Mouse (Mus musculus): Measurements from ENCODE around the gene Nf2. TPM values are rescaled to one million over a fixed set of nuclear protein-coding genes. Genes with fewer than 3 reads are reported as not detected.

Gene Nf2
- polyA plus RNA-seq, 1 experiment from 2014 or later: 63.8 TPM

DNA sequence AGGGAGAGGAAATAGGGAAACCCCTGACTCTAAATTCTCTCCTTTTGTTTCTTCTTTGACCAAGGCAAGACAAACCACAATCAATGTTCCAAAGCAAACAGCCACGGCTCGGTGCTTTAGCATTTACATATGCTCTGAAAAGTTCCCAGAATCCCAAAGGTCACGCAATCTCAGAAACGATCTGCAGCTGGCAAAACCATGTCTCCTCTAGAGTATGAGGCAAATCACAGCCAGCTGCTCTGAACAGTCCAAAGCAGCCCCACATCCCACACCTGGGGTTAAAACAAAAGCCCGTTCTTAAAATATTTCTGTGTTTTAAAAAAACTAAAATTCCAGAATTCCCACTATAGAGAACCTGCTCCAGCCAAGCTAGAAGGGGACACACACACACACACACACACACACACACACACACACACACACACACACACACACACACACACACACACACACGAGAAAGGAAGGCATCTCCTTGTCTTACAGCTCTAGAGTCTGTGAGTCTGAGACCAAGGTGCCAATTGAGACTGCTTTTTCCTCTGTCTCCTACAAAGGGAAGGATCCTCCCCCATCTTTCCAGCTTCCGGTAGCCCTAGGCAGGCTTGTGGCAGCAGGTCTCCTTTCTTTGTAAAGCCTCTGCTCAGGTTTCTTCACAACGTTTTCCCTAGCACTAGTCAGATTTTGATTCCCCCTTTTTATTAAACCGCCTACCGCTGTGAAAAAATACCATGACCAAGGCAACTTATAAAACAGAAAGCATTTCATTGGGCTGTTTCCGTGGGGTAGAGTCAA, 12.7 kb upstream of the Nf2 start:
- Histone ChIP-seq H3K4me3 (no peak overlapping the region), H3K36me3 (no peaks in the 10 kb centered on the region), H3K9me3 (replicated peaks) (no peaks in the 10 kb centered on the region), H3K27ac (no peak overlapping the region; the same call in 1 of the 2 replicates), H3K4me1 (peaks cover 14% of the 10 kb centered on the region; the same call in 1 of the 2 replicates), H3K27me3 (ENCODE audit: low read depth, poor library complexity, severe bottlenecking) (no peaks in the 10 kb centered on the region)
- 59% methylated on average over 11 of the region's 11 CpGs for WGBS
- no peak for DNase-seq (ENCODE audit: low spot score)

DNA sequence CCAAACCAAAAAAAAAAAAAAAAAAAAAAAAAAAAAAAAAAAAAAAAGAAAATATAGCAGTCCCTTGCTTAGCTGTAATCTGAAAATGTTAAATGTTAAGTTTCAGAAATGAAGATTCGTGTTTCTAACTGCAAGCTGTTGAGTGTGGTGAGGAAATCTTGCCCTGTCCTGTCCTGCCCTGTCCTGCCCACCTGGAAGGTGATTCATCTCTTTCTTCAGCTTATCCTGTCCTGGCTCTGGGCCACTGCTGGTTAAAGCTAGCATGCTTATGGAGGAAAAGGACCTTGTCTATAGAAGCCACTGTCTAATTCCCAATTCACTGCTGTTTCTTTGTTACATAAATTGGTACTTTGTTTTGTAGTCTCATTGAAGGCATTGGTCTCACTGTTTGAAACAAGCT, 11.7 kb upstream of the Nf2 start:
- Histone ChIP-seq H3K27ac (no peak overlapping the region), H3K27me3 (ENCODE audit: low read depth, poor library complexity, severe bottlenecking) (no peaks in the 10 kb centered on the region), H3K9me3 (replicated peaks) (no peaks in the 10 kb centered on the region), H3K36me3 (no peaks in the 10 kb centered on the region), H3K4me1 (peaks cover 14% of the 10 kb centered on the region; the same call in 1 of the 2 replicates), H3K4me3 (no peak overlapping the region)
- 63% methylated on average over 1 of the region's 1 CpGs for WGBS
- no peak for DNase-seq (ENCODE audit: low spot score)

DNA sequence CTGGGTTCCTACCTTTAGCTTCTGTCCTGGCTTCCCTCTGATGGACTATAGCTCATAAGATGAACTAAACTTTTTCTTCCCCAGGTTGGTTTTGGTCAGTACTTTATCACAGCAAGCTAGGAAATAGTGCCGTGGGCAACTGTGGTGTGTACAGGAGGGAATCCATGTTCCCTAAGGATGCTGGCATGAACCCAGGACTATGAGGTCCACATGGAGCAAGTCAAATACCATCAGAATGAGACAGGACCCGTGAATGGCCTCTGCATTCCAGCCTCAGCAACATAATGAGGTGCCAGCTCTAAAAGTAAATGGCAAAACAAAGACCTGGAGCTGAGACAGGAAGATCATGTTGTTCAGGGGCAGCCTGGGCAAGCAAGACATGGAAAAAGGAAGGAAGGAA, 9.1 kb upstream of the Nf2 start:
- WGBS: 66% methylated on average over 2 of the region's 2 CpGs
- Histone ChIP-seq H3K4me1 (peaks cover 19% of the 10 kb centered on the region), H3K36me3 (no peaks in the 10 kb centered on the region), H3K27ac (no peak overlapping the region), H3K27me3 (ENCODE audit: low read depth, poor library complexity, severe bottlenecking) (no peaks in the 10 kb centered on the region), H3K9me3 (replicated peaks) (no peaks in the 10 kb centered on the region), H3K4me3 (no peak overlapping the region)
- no peak for DNase-seq (ENCODE audit: low spot score)

DNA sequence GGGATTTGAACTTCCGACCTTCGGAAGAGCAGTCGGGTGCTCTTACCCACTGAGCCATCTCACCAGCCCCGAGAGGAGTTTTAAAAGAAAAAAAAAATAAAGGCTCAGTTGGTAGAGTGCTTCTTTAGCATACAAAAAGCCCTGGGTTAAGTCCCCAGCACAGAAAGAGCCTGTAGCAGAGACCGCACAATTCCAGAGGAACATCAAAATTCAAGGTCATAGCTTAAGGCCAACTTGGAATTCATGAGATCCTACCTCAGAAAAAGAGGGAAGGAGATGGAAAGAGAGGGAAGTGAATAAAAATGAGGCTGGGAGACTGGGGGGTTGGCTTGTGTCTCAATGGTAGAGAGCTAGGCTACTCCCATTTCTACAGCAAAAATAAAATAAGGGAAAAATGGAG, 4.8 kb upstream of the Nf2 start:
- Histone ChIP-seq H3K27ac (no peak overlapping the region), H3K4me3 (no peak overlapping the region), H3K36me3 (no peaks in the 10 kb centered on the region), H3K4me1 (peaks cover 4% of the 10 kb centered on the region; the same call in 1 of the 2 replicates), H3K27me3 (ENCODE audit: low read depth, poor library complexity, severe bottlenecking) (no peaks in the 10 kb centered on the region), H3K9me3 (replicated peaks) (no peaks in the 10 kb centered on the region)
- 93% methylated on average over 5 of the region's 5 CpGs for WGBS
- DNase-seq (ENCODE audit: low spot score): no peak

DNA sequence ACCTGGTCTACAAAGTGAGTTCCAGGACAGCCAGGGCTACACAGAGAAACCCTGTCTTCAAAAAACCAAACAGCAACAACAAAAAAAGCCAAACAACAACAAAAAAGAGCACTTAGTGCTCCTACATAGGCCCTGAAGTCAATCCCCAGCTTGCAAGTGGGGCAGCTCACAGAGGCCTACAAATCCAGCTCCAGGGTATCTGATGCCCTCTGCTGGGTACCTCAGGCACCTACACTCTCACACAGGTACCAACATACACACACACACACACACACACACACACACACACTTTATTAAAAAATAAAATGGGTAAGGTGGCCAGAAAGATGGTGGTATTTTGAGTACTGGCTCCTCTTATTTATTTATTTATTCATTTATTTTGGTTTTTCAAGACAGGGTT, 3.7 kb upstream of the Nf2 start:
- no peaks in the 10 kb centered on the region for H3K36me3 ChIP-seq
- no peak overlapping the region for H3K4me3 ChIP-seq
- H3K27me3 ChIP-seq (ENCODE audit: low read depth, poor library complexity, severe bottlenecking): no peaks in the 10 kb centered on the region
- H3K9me3 ChIP-seq (replicated peaks): no peaks in the 10 kb centered on the region
- H3K4me1 ChIP-seq: peaks cover 7% of the 10 kb centered on the region
- no peak for DNase-seq (ENCODE audit: low spot score)
- no peak overlapping the region for H3K27ac ChIP-seq

DNA sequence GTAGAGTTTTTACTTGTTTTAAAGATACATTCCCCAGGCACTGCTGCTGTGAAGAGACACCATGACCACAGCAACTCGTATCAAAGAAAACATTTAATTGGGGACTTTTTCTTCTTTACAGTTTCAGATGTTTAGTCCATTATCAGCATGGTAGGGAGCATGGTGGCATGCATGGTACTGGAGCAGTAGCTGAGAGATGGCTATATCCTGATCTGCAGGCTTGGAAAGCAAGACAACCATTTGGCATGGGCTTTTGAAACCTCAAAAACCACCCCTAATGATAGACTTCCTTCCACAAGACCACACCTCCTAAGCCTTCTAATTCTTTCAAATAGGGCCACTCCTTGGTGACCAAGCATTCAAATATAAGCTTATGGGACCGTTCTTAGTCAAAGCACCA, 1.1 kb upstream of the Nf2 start:
- H3K36me3 ChIP-seq: no peaks in the 10 kb centered on the region
- H3K27me3 ChIP-seq (ENCODE audit: low read depth, poor library complexity, severe bottlenecking): no peaks in the 10 kb centered on the region
- no peak for DNase-seq (ENCODE audit: low spot score)
- H3K4me3 ChIP-seq: 0 out of 2 replicates have a peak overlapping the region, but pooled peaks have one; percentile 98
- WGBS: 94% methylated on average over 2 of the region's 2 CpGs
- H3K27ac ChIP-seq: peak overlapping the region; percentile 76; the same call in 1 of the 2 replicates
- peaks cover 20% of the 10 kb centered on the region for H3K4me1 ChIP-seq
- H3K9me3 ChIP-seq (replicated peaks): no peaks in the 10 kb centered on the region

DNA sequence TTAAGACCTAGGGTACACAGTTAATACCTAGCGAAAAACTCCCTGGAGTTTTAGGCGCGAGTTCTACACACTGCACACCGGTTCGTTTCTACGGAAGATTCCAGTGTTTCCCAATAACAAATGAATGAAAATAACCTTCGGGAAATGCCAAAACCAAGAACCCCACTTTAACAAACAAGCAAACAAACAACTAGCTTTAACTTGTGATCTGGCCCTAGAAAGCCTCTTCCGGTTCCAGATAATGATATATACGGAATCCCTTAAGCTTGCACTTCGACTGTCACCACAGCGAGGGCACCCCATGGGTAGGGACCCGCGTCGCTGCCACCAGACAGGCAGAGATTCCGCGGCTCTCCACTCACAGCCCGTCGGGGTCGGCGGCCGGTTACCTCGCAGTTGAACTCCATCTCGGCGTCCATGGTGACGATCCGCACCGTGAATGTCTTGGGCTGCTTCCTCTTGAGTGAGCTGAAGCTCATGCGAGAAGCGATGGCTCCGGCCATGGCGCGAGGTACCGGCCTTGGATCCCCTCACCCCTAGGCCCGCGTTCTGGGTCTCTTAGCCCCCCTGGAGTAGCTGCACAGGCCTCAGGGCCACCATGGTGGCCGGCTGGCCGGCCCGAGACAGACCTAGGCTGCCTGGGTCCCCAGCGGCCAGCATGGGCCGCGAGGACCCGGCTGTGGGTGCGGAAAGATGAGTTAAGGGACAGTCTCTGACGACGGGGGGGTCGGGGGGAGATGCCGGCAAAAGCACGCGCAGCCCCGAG, 670 bp downstream of the Nf2 start:
- peak overlapping the region; percentile 98 for H3K4me3 ChIP-seq
- H3K4me1 ChIP-seq: peaks cover 18% of the 10 kb centered on the region
- WGBS: 1% methylated on average over 50 of the region's 50 CpGs
- no peaks in the 10 kb centered on the region for H3K36me3 ChIP-seq
- H3K27ac ChIP-seq: peak overlapping the region; percentile 96
- H3K27me3 ChIP-seq (ENCODE audit: low read depth, poor library complexity, severe bottlenecking): no peaks in the 10 kb centered on the region
- DNase-seq (ENCODE audit: low spot score): peak; percentile 70
- H3K9me3 ChIP-seq (replicated peaks): no peaks in the 10 kb centered on the region

DNA sequence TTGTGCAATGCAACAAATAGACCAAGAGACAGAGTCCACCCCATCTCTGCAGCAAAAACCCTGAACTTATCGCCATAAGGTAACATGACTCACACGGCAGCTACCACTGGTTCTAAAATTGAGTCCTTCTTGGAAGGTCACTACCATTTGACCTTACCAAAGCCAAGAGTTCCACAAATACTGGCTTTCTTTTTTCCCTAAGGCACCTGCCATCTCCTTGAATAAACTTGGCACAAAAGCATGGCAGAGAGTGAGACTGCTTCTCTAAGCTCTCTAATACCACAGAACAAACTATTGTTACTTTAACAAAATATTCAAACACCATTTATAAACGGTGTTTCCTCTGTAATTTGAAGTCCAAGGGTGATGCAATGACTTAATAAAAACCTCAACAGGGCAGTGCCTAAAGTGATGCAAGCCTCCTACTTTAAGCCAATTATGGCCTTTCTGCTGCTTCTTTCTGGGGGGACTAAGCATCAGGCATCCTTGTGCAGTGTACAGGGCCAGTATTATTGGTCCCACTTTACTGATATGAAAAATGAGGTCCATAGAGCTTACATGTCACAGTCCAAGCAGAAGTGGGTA, 8.3 kb downstream of the Nf2 start:
- no peak overlapping the region for H3K4me3 ChIP-seq
- no peak overlapping the region for H3K27ac ChIP-seq
- 83% methylated on average over 3 of the region's 3 CpGs for WGBS
- DNase-seq (ENCODE audit: low spot score): no peak
- 0 out of 2 replicates have a peak, but pooled peaks cover 3% of the 10 kb centered on the region for H3K36me3 ChIP-seq
- no peaks in the 10 kb centered on the region for H3K9me3 ChIP-seq (replicated peaks)
- no peaks in the 10 kb centered on the region for H3K27me3 ChIP-seq (ENCODE audit: low read depth, poor library complexity, severe bottlenecking)
- H3K4me1 ChIP-seq: no peaks in the 10 kb centered on the region

DNA sequence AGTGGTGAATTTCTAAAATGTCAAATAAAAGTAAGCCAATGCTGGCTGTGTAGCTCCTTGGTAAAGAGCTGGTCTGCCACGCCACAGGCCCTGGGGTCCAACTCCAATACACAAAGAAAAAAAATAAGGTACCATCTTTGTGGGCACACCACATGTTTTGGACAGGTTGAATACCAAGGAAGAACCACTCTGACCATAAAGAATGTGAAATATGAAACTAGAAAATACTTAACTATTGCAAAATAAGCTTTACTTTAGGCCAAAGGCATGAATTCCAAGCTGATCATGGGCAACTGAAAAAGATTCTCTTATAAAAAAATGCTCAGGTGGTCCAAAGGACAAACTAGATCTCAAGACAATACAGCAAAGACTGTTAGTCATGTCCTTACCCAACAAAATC, 11.1 kb downstream of the Nf2 start:
- Histone ChIP-seq H3K27ac (no peak overlapping the region), H3K9me3 (replicated peaks) (no peaks in the 10 kb centered on the region), H3K4me1 (no peaks in the 10 kb centered on the region), H3K4me3 (no peak overlapping the region), H3K27me3 (ENCODE audit: low read depth, poor library complexity, severe bottlenecking) (no peaks in the 10 kb centered on the region), H3K36me3 (no peaks in the 10 kb centered on the region)
- DNase-seq (ENCODE audit: low spot score): no peak
- 93% methylated on average over 1 of the region's 1 CpGs for WGBS

DNA sequence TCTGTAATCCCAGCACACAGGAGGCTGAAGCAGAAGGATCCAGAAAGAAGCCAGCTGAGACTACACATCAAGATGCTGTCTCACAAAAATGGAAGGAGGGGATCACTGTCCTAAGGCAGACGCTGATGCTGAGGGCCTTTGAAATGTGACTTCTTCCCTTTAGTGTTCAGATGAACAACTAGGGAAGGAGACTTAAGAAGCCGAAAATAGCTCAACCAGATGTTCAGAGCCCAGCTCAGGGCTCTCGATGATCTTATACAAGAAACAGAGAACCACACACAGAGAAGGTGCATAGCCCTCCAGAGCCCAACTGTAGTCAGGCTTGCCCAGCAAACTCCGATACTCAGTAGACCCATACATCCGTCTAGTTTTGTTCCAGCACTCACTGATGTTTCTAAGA, 12.0 kb downstream of the Nf2 start:
- H3K4me3 ChIP-seq: no peak overlapping the region
- no peaks in the 10 kb centered on the region for H3K27me3 ChIP-seq (ENCODE audit: low read depth, poor library complexity, severe bottlenecking)
- no peak for DNase-seq (ENCODE audit: low spot score)
- H3K27ac ChIP-seq: no peak overlapping the region
- H3K4me1 ChIP-seq: no peaks in the 10 kb centered on the region
- H3K36me3 ChIP-seq: no peaks in the 10 kb centered on the region
- 80% methylated on average over 5 of the region's 5 CpGs for WGBS
- no peaks in the 10 kb centered on the region for H3K9me3 ChIP-seq (replicated peaks)

DNA sequence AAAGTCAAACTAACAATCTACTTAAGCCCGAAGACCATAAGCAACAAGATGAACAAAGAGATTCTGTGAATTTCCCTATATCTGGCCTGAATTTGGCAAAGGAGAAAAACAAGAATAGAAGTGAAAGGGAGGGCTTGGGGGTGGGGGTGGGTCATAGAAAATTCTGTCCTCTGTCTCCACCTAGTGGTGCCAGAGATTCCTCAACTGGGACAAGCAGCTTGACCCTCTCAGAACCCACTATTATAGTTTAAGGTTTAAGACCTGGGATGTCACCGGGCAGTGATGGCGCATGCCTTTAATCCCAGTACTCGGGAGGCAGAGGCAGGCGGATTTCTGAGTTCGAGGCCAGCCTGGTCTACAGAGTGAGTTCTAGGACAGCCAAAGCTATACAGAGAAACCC, 12.6 kb downstream of the Nf2 start:
- 71% methylated on average over 6 of the region's 6 CpGs for WGBS
- Histone ChIP-seq H3K27ac (no peak overlapping the region), H3K9me3 (replicated peaks) (no peaks in the 10 kb centered on the region), H3K4me3 (no peak overlapping the region), H3K36me3 (no peaks in the 10 kb centered on the region), H3K27me3 (ENCODE audit: low read depth, poor library complexity, severe bottlenecking) (no peaks in the 10 kb centered on the region), H3K4me1 (no peaks in the 10 kb centered on the region)
- DNase-seq (ENCODE audit: low spot score): no peak

DNA sequence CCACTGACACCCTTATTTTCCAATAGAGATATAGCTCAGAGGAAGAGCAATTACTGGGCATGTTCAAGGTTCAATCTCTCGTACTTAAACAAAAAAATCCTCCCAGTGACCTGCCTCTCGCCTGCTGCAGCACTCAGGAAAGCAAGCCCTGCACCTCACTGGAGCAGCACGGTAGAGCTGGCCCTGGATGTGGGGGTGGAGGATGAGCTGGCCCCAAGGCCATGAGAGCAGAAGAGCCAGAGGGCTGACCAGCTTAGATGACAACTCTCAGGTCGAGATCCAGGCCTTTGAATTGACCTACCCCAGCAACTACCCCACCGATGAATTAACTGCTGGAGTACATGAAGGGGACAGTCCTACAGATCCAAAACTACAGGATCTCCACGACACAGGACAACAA, 13.9 kb downstream of the Nf2 start:
- WGBS: 88% methylated on average over 6 of the region's 6 CpGs
- Histone ChIP-seq H3K27ac (no peak overlapping the region), H3K4me3 (no peak overlapping the region), H3K4me1 (no peaks in the 10 kb centered on the region), H3K36me3 (no peaks in the 10 kb centered on the region), H3K9me3 (replicated peaks) (no peaks in the 10 kb centered on the region), H3K27me3 (ENCODE audit: low read depth, poor library complexity, severe bottlenecking) (no peaks in the 10 kb centered on the region)
- DNase-seq (ENCODE audit: low spot score): no peak

DNA sequence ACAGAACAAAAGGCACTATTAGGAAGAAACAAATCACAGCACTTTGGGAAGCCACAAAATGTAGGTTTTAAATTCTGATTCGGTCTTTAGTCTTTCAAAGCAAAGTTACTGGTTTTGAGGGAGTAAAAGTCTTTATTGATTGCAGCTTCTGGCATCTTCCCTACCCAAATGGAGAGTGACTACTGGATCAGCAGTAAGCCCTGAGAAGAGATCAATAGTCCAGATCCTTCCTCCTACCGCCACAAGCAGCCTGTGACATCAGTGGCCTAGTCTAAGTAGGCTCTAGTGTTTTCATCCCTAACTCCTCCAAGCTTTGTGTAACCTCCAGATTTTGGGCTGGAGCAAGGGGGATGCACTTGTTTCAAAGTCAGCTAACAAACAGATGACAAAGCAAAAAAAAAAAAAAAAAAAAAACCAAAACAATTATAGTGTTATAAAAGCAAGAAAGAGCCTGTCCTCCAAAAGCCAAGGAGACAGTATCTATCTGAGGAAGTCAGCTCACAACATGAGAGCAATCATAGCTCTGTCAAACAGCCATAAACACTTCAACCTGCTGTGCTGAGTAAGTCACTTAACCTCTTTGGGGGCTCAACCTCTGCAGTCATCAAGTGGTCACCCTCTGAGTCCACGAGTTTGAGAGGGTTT, 15.9 kb downstream of the Nf2 start:
- no peaks in the 10 kb centered on the region for H3K4me1 ChIP-seq
- H3K9me3 ChIP-seq (replicated peaks): no peaks in the 10 kb centered on the region
- H3K27me3 ChIP-seq (ENCODE audit: low read depth, poor library complexity, severe bottlenecking): no peaks in the 10 kb centered on the region
- DNase-seq (ENCODE audit: low spot score): no peak
- WGBS: 77% methylated on average over 3 of the region's 3 CpGs
- no peak overlapping the region for H3K27ac ChIP-seq
- H3K4me3 ChIP-seq: no peak overlapping the region
- 0 out of 2 replicates have a peak, but pooled peaks cover 8% of the 10 kb centered on the region for H3K36me3 ChIP-seq

All from limb, embryonic 10.5 days (tissue).